Mouse (Mus musculus) liver, postnatal 0 days (tissue): Measurements from ENCODE around the gene Echdc3. TPM values are rescaled to one million over a fixed set of nuclear protein-coding genes. Genes with fewer than 3 reads are reported as not detected.
A peak's percentile ranks its signal among the peaks of the same experiment; 100 is the strongest.

Experiments
- ATAC-seq: fragments of 200-750 bp; cut with Nextera tagmentation; 2 replicates; pipeline ENCODE4 v1.8.0; 2017; ENCODE audit warnings: mild to moderate bottlenecking, moderate library complexity
- DNase-seq: peaks from one replicate; pipeline ENCODE4 v3.0.0-alpha.2; 2016
- H3K27ac ChIP-seq: fragments of 300-500 bp; sonication (generic); 2 replicates; pipeline ENCODE4 v1.5.1; 2014; ENCODE audit warnings: antibody characterized with exemption, moderate library complexity, mild to moderate bottlenecking, low read depth
- H3K27me3 ChIP-seq: fragments of 300-500 bp; sonication (generic); 2 replicates; pipeline ENCODE4 v1.6.1; 2014; ENCODE audit warnings: low read length, control low read depth, mixed read lengths; ENCODE audit not compliant: insufficient read depth
- H3K36me3 ChIP-seq: fragments of 300-500 bp; sonication (generic); replicated peaks from 2 replicates; pipeline ENCODE4 v1.6.1; 2014; ENCODE audit warnings: mild to moderate bottlenecking, control low read depth, low read length, moderate library complexity, mixed read lengths; ENCODE audit not compliant: insufficient read depth
- H3K4me1 ChIP-seq: fragments of 300-500 bp; sonication (generic); 2 replicates; pipeline ENCODE4 v1.6.1; 2014; ENCODE audit warnings: antibody characterized with exemption, mild to moderate bottlenecking, control low read depth; ENCODE audit not compliant: insufficient read depth
- H3K4me2 ChIP-seq: fragments of 300-500 bp; sonication (generic); 2 replicates; pipeline ENCODE4 v1.6.1; 2014; ENCODE audit warnings: low read depth, mild to moderate bottlenecking, low read length, moderate library complexity, mixed read lengths
- H3K4me3 ChIP-seq: fragments of 300-500 bp; sonication (generic); 2 replicates; pipeline ENCODE4 v1.5.1; 2014; ENCODE audit warnings: low read depth, low read length
- H3K9ac ChIP-seq: fragments of 300-500 bp; sonication (generic); replicated peaks from 2 replicates; pipeline ENCODE4 v1.6.1; 2014; ENCODE audit warnings: mild to moderate bottlenecking, moderate library complexity
- H3K9me3 ChIP-seq: fragments of 300-500 bp; sonication (generic); 2 replicates; pipeline ENCODE4 v1.6.1; 2016; ENCODE audit warnings: mild to moderate bottlenecking, control low read depth, low read length, mixed read lengths
- CTCF ChIP-seq: sonication (generic); IDR thresholded peaks from 2 replicates; pipeline ENCODE4 v1.5.1; 2016; ENCODE audit warnings: antibody characterized with exemption, low read depth
- EP300 ChIP-seq: IDR thresholded peaks from 2 replicates; pipeline ENCODE4 v1.6.1; 2016; ENCODE audit warnings: antibody characterized with exemption, low read depth, mild to moderate bottlenecking
- WGBS: fragments of 180-500 bp; shearing (Covaris S2); extraction: QIAGEN DNeasy Blood & Tissue Kit; methylation state at CpG from one replicate; pipeline ENCODE4 v1.1.7; 2014; ENCODE audit not compliant: insufficient replicate concordance; 5-methylcytosine and 5-hydroxymethylcytosine counted together
- polyA plus RNA-seq: library from polyadenylated mRNA; unstranded; fragments of >200 nt; fragmentation: Nextera tagmentation; extraction: Ambion mirVana; gene quantifications from 2 replicates; pipeline ENCODE4 v1.2.1, GENCODE M21; 2015

Echdc3 gene
- polyA plus RNA-seq, 1 experiment from 2014 or later: 30.3 TPM

DNA sequence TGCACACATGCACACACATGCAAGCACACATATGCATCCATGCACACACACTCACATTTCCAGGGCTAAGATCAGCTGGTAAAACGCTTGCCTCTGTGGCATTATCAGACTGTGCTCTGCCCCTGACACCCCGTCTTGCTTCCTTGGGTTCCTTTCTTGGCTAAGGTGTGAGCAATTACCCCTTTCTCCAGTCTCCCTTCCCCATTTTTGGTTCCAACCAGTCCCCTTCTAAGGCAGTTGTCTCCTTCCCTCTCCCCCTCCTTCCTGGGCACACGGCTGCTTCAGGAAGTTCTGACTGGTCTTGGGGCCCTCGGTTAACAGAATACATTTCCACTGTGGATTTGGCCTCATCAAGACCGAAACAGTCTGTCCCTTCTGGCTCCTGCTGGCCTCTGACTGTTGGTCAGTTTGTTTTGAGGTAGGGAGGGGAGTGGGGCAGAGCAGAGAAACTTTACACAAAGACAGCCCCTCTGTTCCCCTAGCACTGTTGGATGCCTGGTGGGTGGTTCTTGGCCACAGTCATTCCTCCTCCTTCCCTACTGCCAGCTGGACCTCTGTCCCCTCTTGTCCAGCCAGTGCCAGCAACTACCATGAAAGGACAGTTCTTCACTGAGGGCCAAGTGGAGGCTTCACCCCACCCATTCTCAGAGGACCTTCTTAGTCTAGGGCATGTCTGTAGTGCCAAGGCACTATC is 16.9 kb upstream of the Echdc3 start:
- Histone ChIP-seq H3K27ac (no peak overlapping the region), H3K4me3 (no peak overlapping the region), H3K36me3 (no peaks in the 10 kb centered on the region), H3K9ac (no peak overlapping the region), H3K9me3 (no peaks in the 10 kb centered on the region; the same call in 1 of the 2 replicates), H3K4me2 (no peak overlapping the region), H3K4me1 (no peaks in the 10 kb centered on the region), H3K27me3 (no peaks in the 10 kb centered on the region)
- ATAC-seq (no peak), DNase-seq (no peak)
- TF ChIP-seq CTCF: no peak
- TF ChIP-seq EP300: no peak
- 38% methylated on average over 5 of the region's 5 CpGs for WGBS

DNA sequence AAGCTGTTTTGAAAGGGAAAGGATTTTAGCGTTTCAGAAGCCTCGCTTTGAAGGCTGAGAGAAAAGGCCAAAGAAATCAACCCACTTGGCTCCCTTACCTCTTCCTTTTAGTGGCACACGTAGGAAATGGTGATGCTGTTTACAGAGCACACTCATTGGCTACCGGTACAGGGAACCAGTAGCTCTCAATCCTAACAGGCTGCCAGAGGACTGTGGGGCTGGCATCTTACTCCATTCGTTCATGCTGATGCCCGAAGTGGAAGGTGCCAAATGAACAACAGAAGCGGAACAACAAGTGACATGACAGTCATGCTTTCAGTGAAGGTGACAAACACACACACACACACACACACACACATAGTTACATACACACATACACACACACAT is 14.2 kb upstream of the Echdc3 start:
- no peak for ATAC-seq
- Histone ChIP-seq H3K4me3 (no peak overlapping the region), H3K36me3 (no peaks in the 10 kb centered on the region), H3K27ac (no peak overlapping the region), H3K9ac (no peak overlapping the region), H3K4me1 (no peaks in the 10 kb centered on the region), H3K27me3 (no peaks in the 10 kb centered on the region), H3K9me3 (no peaks in the 10 kb centered on the region; the same call in 1 of the 2 replicates), H3K4me2 (no peak overlapping the region)
- WGBS: 82% methylated on average over 7 of the region's 7 CpGs
- TF ChIP-seq CTCF: no peak
- no peak for TF ChIP-seq EP300
- DNase-seq: no peak

- 0 out of 2 replicates have a peak, but pooled peaks have one; percentile 27 for ATAC-seq
These were observed 13.7 kb upstream of the Echdc3 start for GRCm38 (mm10) chr2:6226361-6227058.

DNA sequence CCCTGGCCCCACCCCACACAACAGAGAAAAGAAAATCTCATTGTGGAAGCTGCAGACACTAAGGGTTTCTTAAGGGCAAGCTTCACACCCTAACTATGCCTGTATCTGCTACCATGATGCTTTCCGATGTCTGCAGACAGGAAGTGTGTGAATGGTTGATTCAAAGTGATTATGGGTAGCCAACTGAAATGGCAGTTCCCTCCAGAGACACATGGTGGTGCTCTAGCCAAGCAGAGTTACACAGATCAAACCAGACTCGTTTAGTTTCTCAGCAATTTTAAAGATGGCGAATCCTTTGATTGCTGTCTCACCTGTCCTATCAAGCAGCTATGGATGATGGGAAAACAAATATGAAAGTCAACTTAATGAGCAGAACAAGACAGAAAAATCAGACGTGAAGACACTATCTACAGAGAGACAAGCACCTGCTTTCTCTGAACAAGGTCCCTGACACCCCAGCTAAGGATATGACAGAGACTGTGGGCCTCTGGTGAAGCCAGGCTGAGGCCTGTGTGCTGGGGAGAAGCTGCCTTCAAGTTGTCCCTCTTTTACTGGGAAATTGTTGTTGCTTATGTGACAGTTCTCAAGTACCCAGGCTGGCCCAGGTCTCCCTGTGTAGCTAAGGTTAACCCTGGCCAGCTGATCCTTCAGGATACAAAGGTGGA is 7.4 kb upstream of the Echdc3 start:
- Histone ChIP-seq H3K36me3 (no peaks in the 10 kb centered on the region), H3K9ac (no peak overlapping the region), H3K4me1 (no peaks in the 10 kb centered on the region), H3K4me2 (no peak overlapping the region), H3K9me3 (no peaks in the 10 kb centered on the region; the same call in 1 of the 2 replicates), H3K27ac (no peak overlapping the region), H3K27me3 (no peaks in the 10 kb centered on the region), H3K4me3 (no peak overlapping the region)
- ATAC-seq (peak; percentile 75), DNase-seq (peak; percentile 79)
- TF ChIP-seq EP300: peak; percentile 17; the same call in 1 of the 2 replicates
- TF ChIP-seq CTCF: peak; percentile 97
- WGBS: 11% methylated on average over 4 of the region's 4 CpGs

More at GRCm38 (mm10) chr2:6226361-6227058, 13.7 kb upstream of the Echdc3 start:
- Histone ChIP-seq H3K9me3 (no peaks in the 10 kb centered on the region; the same call in 1 of the 2 replicates), H3K4me2 (no peak overlapping the region), H3K9ac (no peak overlapping the region), H3K4me3 (no peak overlapping the region), H3K4me1 (no peaks in the 10 kb centered on the region), H3K27ac (no peak overlapping the region), H3K36me3 (no peaks in the 10 kb centered on the region), H3K27me3 (no peaks in the 10 kb centered on the region)
- no peak for TF ChIP-seq CTCF
- TF ChIP-seq EP300: no peak
- no peak for DNase-seq
- 78% methylated on average over 10 of the region's 10 CpGs for WGBS

- DNase-seq (no peak), ATAC-seq (peak; percentile 4)
- Histone ChIP-seq H3K4me1 (peaks cover 20% of the 10 kb centered on the region; the same call in 1 of the 2 replicates), H3K9ac (peak overlapping the region; percentile 68), H3K27ac (peak overlapping the region; percentile 83), H3K9me3 (no peaks in the 10 kb centered on the region), H3K4me2 (peak overlapping the region; percentile 81), H3K4me3 (peak overlapping the region; percentile 47), H3K36me3 (no peaks in the 10 kb centered on the region), H3K27me3 (no peaks in the 10 kb centered on the region)
- TF ChIP-seq EP300 (no peak), CTCF (no peak)
- 46% methylated on average over 9 of the region's 9 CpGs for WGBS
These were observed 508 bp downstream of the Echdc3 start for GRCm38 (mm10) chr2:6212327-6212723.

- peaks cover 20% of the 10 kb centered on the region; the same call in 1 of the 2 replicates for H3K4me1 ChIP-seq
- no peak overlapping the region for H3K9ac ChIP-seq
- 85% methylated on average over 6 of the region's 6 CpGs for WGBS
- DNase-seq (no peak), ATAC-seq (no peak)
- H3K9me3 ChIP-seq: no peaks in the 10 kb centered on the region
- peak overlapping the region; percentile 19; the same call in 1 of the 2 replicates for H3K4me2 ChIP-seq
- TF ChIP-seq EP300 (no peak), CTCF (no peak)
- H3K4me3 ChIP-seq: no peak overlapping the region
- 0 out of 2 replicates have a peak overlapping the region, but pooled peaks have one; percentile 49 for H3K27ac ChIP-seq
- H3K36me3 ChIP-seq: 0 out of 2 replicates have a peak, but pooled peaks cover 3% of the 10 kb centered on the region
- no peaks in the 10 kb centered on the region for H3K27me3 ChIP-seq
These were observed 2.0 kb downstream of the Echdc3 start for GRCm38 (mm10) chr2:6210840-6211239.
